Mouse (Mus musculus) T-helper 1 cell (primary cell): ENCODE data around the gene Tspyl3.

ENCODE experiments used
- in situ Hi-C: fragments of 300-600 bp; cut with MboI, MseI; formaldehyde crosslinking; loops from one replicate; pipeline ENCODE4 v1.15.1; 2025; ENCODE audit warnings: high pct_unique_total_duplicates

Gene Tspyl3

GRCm38 (mm10) chr2:153177188-153177587 is 48.1 kb downstream of the Tspyl3 start:
- in situ Hi-C loops: no loop called here

- in situ Hi-C loops: no loop called here
These were observed 49.2 kb downstream of the Tspyl3 start for GRCm38 (mm10) chr2:153175995-153176570.
